Mouse (Mus musculus): ENCODE measurements around the gene Akirin2.

- no peak for TF ChIP-seq CTCF (IDR thresholded peaks at IDR 0.05; ENCODE audit: low read depth, low read length)
- no peak for TF ChIP-seq POLR2A (IDR thresholded peaks at IDR 0.05; ENCODE audit: borderline replicate concordance, low read depth, low read length)
Measured at GRCm38 (mm10) chr4:34582476-34582875, 31.7 kb downstream of the Akirin2 start.
